Mouse (Mus musculus) limb, embryonic 14.5 days (tissue): ENCODE results near the gene Pbld2. TPM values are rescaled to one million over a fixed set of nuclear protein-coding genes. Genes with fewer than 3 reads are reported as not detected.
"Not testable (repeated sequence)": the region's sequence is repeated elsewhere in the genome, so short reads cannot be mapped to it uniquely, and the experiment has no call there.

Source experiments
- ATAC-seq: fragments of 200-750 bp; cut with Nextera tagmentation; 2 replicates; pipeline ENCODE4 v1.8.0; 2017; ENCODE audit warnings: low read depth, moderate number of reproducible peaks, moderate TSS enrichment; ENCODE audit not compliant: low FRiP score
- DNase-seq: peaks from one replicate; pipeline ENCODE4 v3.0.0-alpha.2; 2015; ENCODE audit warnings: low spot score
- H3K27ac ChIP-seq: fragments of 300-500 bp; sonication (generic); replicated peaks from 2 replicates; pipeline ENCODE4 v1.5.1; 2014; ENCODE audit warnings: low read depth, mild to moderate bottlenecking, low read length, moderate library complexity, mixed read lengths
- H3K27me3 ChIP-seq: fragments of 300-500 bp; sonication (generic); 2 replicates; pipeline ENCODE4 v1.6.1; 2014; ENCODE audit warnings: low read length, mixed read lengths; ENCODE audit not compliant: control insufficient read depth, insufficient read depth
- H3K36me3 ChIP-seq: fragments of 300-500 bp; sonication (generic); 2 replicates; pipeline ENCODE4 v1.6.1; 2014; ENCODE audit warnings: mild to moderate bottlenecking, low read length, moderate library complexity, mixed read lengths; ENCODE audit not compliant: control insufficient read depth, insufficient read depth
- H3K4me1 ChIP-seq: fragments of 300-500 bp; sonication (generic); 2 replicates; pipeline ENCODE4 v1.6.1; 2014; ENCODE audit warnings: antibody characterized with exemption, low read length, mixed read lengths; ENCODE audit not compliant: control insufficient read depth, insufficient read depth
- H3K4me2 ChIP-seq: fragments of 300-500 bp; sonication (generic); replicated peaks from 2 replicates; pipeline ENCODE4 v1.6.1; 2014; ENCODE audit warnings: low read depth, mild to moderate bottlenecking, low read length, moderate library complexity; ENCODE audit not compliant: severe bottlenecking
- H3K4me3 ChIP-seq: fragments of 300-500 bp; sonication (generic); replicated peaks from 2 replicates; pipeline ENCODE4 v1.5.1; 2014; ENCODE audit warnings: low read length
- H3K9ac ChIP-seq: fragments of 300-500 bp; sonication (generic); 2 replicates; pipeline ENCODE4 v1.6.1; 2014; ENCODE audit warnings: mild to moderate bottlenecking, low read depth, low read length, moderate library complexity; ENCODE audit not compliant: severe bottlenecking
- H3K9me3 ChIP-seq: fragments of 300-500 bp; sonication (generic); 2 replicates; pipeline ENCODE4 v1.6.1; 2016; ENCODE audit warnings: low read length; ENCODE audit not compliant: control insufficient read depth
- POLR2A ChIP-seq: fragments of 200-500 bp; IDR thresholded peaks from 2 replicates; pipeline ENCODE4 v1.8.0; 2012; ENCODE audit warnings: inconsistent platforms, mild to moderate bottlenecking, moderate library complexity, borderline replicate concordance; ENCODE audit not compliant: insufficient read depth, insufficient read length; ENCODE audit errors: extremely low read depth
- WGBS: fragments of 180-500 bp; shearing (Covaris S2); extraction: QIAGEN DNeasy Blood & Tissue Kit; methylation state at CpG from one replicate; pipeline ENCODE4 v1.1.7; 2014; 5-methylcytosine and 5-hydroxymethylcytosine counted together
- polyA plus RNA-seq, 2 experiments: library from polyadenylated mRNA; depleted of rRNA in 1 of 2; stranded (reverse) in 1 of 2; unstranded in 1 of 2; fragments of >200 nt; fragmentation: Nextera tagmentation in 1 of 2; extraction: Ambion mirVana in 1 of 2; gene quantifications; 2 replicates each; pipeline versions ENCODE4 v1.2.1 to v1.2.3; 2012 to 2014

Pbld2 gene
- polyA plus RNA-seq, 2 experiments = 0.52 to 2.1 TPM

GRCm38 (mm10) chr10:63043154-63043553, 19.0 kb downstream of the Pbld2 start:
- Histone ChIP-seq H3K9ac (no peak overlapping the region), H3K36me3 (no peaks in the 10 kb centered on the region), H3K27me3 (no peaks in the 10 kb centered on the region), H3K4me1 (no peaks in the 10 kb centered on the region), H3K9me3 (no peaks in the 10 kb centered on the region), H3K4me3 (no peak overlapping the region), H3K4me2 (no peak overlapping the region), H3K27ac (no peak overlapping the region)
- DNase-seq = no peak
- 57% methylated on average over 3 of the region's 3 CpGs for WGBS
- no peak for TF ChIP-seq POLR2A
- ATAC-seq = no peak

- Histone ChIP-seq H3K4me1 (no peaks in the 10 kb centered on the region), H3K27me3 (no peaks in the 10 kb centered on the region), H3K4me2 (no peak overlapping the region), H3K9me3 (no peaks in the 10 kb centered on the region), H3K4me3 (no peak overlapping the region), H3K27ac (no peak overlapping the region), H3K36me3 (no peaks in the 10 kb centered on the region), H3K9ac (no peak overlapping the region)
- 86% methylated on average over 8 of the region's 8 CpGs for WGBS
- no peak for TF ChIP-seq POLR2A
- DNase-seq = no peak
- ATAC-seq = no peak
These were observed 23.6 kb downstream of the Pbld2 start for GRCm38 (mm10) chr10:63047751-63048150.

- H3K4me1 ChIP-seq = no peaks in the 10 kb centered on the region
- H3K27me3 ChIP-seq = no peaks in the 10 kb centered on the region
- TF ChIP-seq POLR2A = no peak
- no peak overlapping the region for H3K27ac ChIP-seq
- no peaks in the 10 kb centered on the region for H3K9me3 ChIP-seq
- ATAC-seq = no peak
- H3K4me2 ChIP-seq = no peak overlapping the region
- H3K9ac ChIP-seq = no peak overlapping the region
- H3K36me3 ChIP-seq = no peaks in the 10 kb centered on the region
- 79% methylated on average over 2 of the region's 2 CpGs for WGBS
- no peak overlapping the region for H3K4me3 ChIP-seq
- no peak for DNase-seq
These were observed 25.0 kb downstream of the Pbld2 start for GRCm38 (mm10) chr10:63049106-63049505.

- Histone ChIP-seq H3K4me1 (no peaks in the 10 kb centered on the region), H3K9ac (no peak overlapping the region), H3K4me2 (no peak overlapping the region), H3K9me3 (no peaks in the 10 kb centered on the region), H3K27ac (no peak overlapping the region), H3K36me3 (no peaks in the 10 kb centered on the region), H3K4me3 (no peak overlapping the region), H3K27me3 (no peaks in the 10 kb centered on the region)
- ATAC-seq (no peak), DNase-seq (no peak)
- 71% methylated on average over 7 of the region's 7 CpGs for WGBS
- TF ChIP-seq POLR2A = no peak
These were observed 27.2 kb downstream of the Pbld2 start for GRCm38 (mm10) chr10:63051267-63051666.

- Histone ChIP-seq H3K4me3 (no peak overlapping the region), H3K27ac (no peak overlapping the region), H3K27me3 (no peaks in the 10 kb centered on the region), H3K36me3 (no peaks in the 10 kb centered on the region), H3K4me2 (no peak overlapping the region), H3K9me3 (no peaks in the 10 kb centered on the region), H3K9ac (no peak overlapping the region), H3K4me1 (no peaks in the 10 kb centered on the region)
- no peak for ATAC-seq
- no peak for TF ChIP-seq POLR2A
- WGBS = 78% methylated on average over 6 of the region's 6 CpGs
- no peak for DNase-seq
These were observed 27.9 kb downstream of the Pbld2 start for GRCm38 (mm10) chr10:63052011-63052410.

- Histone ChIP-seq H3K27ac (no peak overlapping the region), H3K4me2 (no peak overlapping the region), H3K27me3 (no peaks in the 10 kb centered on the region), H3K9ac (no peak overlapping the region), H3K9me3 (no peaks in the 10 kb centered on the region), H3K4me1 (no peaks in the 10 kb centered on the region), H3K4me3 (no peak overlapping the region), H3K36me3 (no peaks in the 10 kb centered on the region)
- 54% methylated on average over 6 of the region's 6 CpGs for WGBS
- ATAC-seq (no peak), DNase-seq (no peak)
- no peak for TF ChIP-seq POLR2A
These were observed 28.9 kb downstream of the Pbld2 start for GRCm38 (mm10) chr10:63053007-63053406.

GRCm38 (mm10) chr10:63054071-63054470, 30.0 kb downstream of the Pbld2 start:
- ATAC-seq, H3K9me3 ChIP-seq, H3K27me3 ChIP-seq, H3K9ac ChIP-seq, H3K4me1 ChIP-seq, H3K36me3 ChIP-seq, H3K4me2 ChIP-seq, H3K4me3 ChIP-seq, DNase-seq, H3K27ac ChIP-seq: not testable (repeated sequence)
- WGBS = 79% methylated on average over 6 of the region's 6 CpGs
